Mouse (Mus musculus) CH12.LX (cell line): ENCODE measurements around the gene Ghdc. TPM values are rescaled to one million over a fixed set of nuclear protein-coding genes. Genes with fewer than 3 reads are reported as not detected.

Experiments
- DNase-seq: peaks from one replicate; pipeline ENCODE4 v3.0.0-alpha.2; 2013; ENCODE audit errors: extremely low read depth
- H3K27ac ChIP-seq: 2 replicates; pipeline ENCODE4 v1.5.1; 2012; ENCODE audit warnings: low read depth, mild to moderate bottlenecking, control low read depth, moderate library complexity; ENCODE audit not compliant: insufficient read depth
- H3K27me3 ChIP-seq: replicated peaks from 2 replicates; pipeline ENCODE3; 2012; ENCODE audit warnings: inconsistent platforms
- H3K36me3 ChIP-seq, 2 experiments: replicated peaks in 1 of 2; 2 replicates each; pipeline versions ENCODE3 to v1.6.1; 2012; ENCODE audit warnings: inconsistent platforms in 1 of 2, low read length in 1 of 2, mild to moderate bottlenecking in 1 of 2, mixed read lengths in 1 of 2, moderate library complexity in 1 of 2; ENCODE audit not compliant: control insufficient read depth in 1 of 2, insufficient read depth in 1 of 2
- H3K4me1 ChIP-seq, 2 experiments: 2 replicates each; pipeline ENCODE4 v1.6.1; 2012; ENCODE audit warnings: inconsistent platforms in 1 of 2, moderate library complexity in 1 of 2; ENCODE audit not compliant: insufficient read depth in 2 of 2, control insufficient read depth in 1 of 2
- H3K4me2 ChIP-seq: 2 replicates; pipeline ENCODE4 v1.6.1; 2012; ENCODE audit warnings: low read depth, mild to moderate bottlenecking, control low read depth; ENCODE audit not compliant: poor library complexity, insufficient read depth, severe bottlenecking
- H3K4me3 ChIP-seq, 3 experiments: fragments of 150-350 bp in 1 of 3; sonication (generic) in 1 of 3; replicated peaks in 1 of 3; 2 replicates each; pipeline versions ENCODE3 to v1.5.1; 2011 to 2012; ENCODE audit warnings: low read depth in 2 of 3, low read length in 2 of 3, mild to moderate bottlenecking in 2 of 3, moderate library complexity in 2 of 3, control low read depth in 1 of 3, improper control_type of control experiment in 1 of 3, inconsistent platforms in 1 of 3, mixed read lengths in 1 of 3; ENCODE audit not compliant: poor library complexity in 1 of 3
- H3K79me2 ChIP-seq: replicated peaks from 2 replicates; pipeline ENCODE4 v1.6.1; 2012; ENCODE audit warnings: mild to moderate bottlenecking, moderate library complexity; ENCODE audit not compliant: control insufficient read depth, poor library complexity, insufficient read depth, severe bottlenecking; ENCODE audit errors: extremely low read depth
- H3K9ac ChIP-seq: 2 replicates; pipeline ENCODE4 v1.6.1; 2012; ENCODE audit warnings: low read depth, mild to moderate bottlenecking, control low read depth, moderate library complexity; ENCODE audit not compliant: insufficient read depth
- H3K9me3 ChIP-seq: replicated peaks from 2 replicates; pipeline ENCODE3; 2012; ENCODE audit warnings: low read length, inconsistent platforms, mixed read lengths
- BHLHE40 ChIP-seq: IDR thresholded peaks from 2 replicates; pipeline ENCODE4 v1.6.1; 2011; ENCODE audit warnings: mild to moderate bottlenecking, low read depth, low read length, improper control_type of control experiment
- CHD1 ChIP-seq: IDR thresholded peaks from 2 replicates; pipeline ENCODE4 v1.6.1; 2012; ENCODE audit warnings: low read depth, low read length, improper control_type of control experiment, inconsistent platforms
- CTCF ChIP-seq, 2 experiments: IDR thresholded peaks in 1 of 2; conservative IDR thresholded peaks in 1 of 2; 2 replicates each; pipeline ENCODE4 v1.5.1; 2011 to 2012; ENCODE audit warnings: low read depth in 2 of 2, low read length in 2 of 2, improper control_type of control experiment in 1 of 2, inconsistent platforms in 1 of 2, mild to moderate bottlenecking in 1 of 2, moderate library complexity in 1 of 2
- E2F4 ChIP-seq: IDR thresholded peaks from 2 replicates; pipeline ENCODE4 v1.6.1; 2011; ENCODE audit warnings: low read depth, low read length, improper control_type of control experiment; ENCODE audit not compliant: insufficient replicate concordance
- ELF1 ChIP-seq: IDR thresholded peaks from 2 replicates; pipeline ENCODE4 v1.6.1; 2014; ENCODE audit warnings: low read depth, mild to moderate bottlenecking, inconsistent platforms, low read length, improper control_type of control experiment
- IRF4 ChIP-seq: IDR thresholded peaks from 2 replicates; pipeline ENCODE4 v1.6.1; 2014; ENCODE audit warnings: low read depth, mild to moderate bottlenecking, inconsistent platforms, low read length, improper control_type of control experiment
- JUN ChIP-seq: IDR thresholded peaks from 2 replicates; pipeline ENCODE4 v1.6.1; 2011; ENCODE audit warnings: low read depth, mild to moderate bottlenecking, low read length, improper control_type of control experiment, moderate library complexity; ENCODE audit not compliant: insufficient read depth
- MAFK ChIP-seq: IDR thresholded peaks from 2 replicates; pipeline ENCODE4 v1.6.1; 2011; ENCODE audit warnings: low read length, improper control_type of control experiment; ENCODE audit not compliant: insufficient replicate concordance
- MYC ChIP-seq: IDR thresholded peaks from 2 replicates; pipeline ENCODE4 v1.6.1; 2011; ENCODE audit warnings: low read depth, mild to moderate bottlenecking, improper control_type of control experiment, low read length
- NELFE ChIP-seq: IDR thresholded peaks from 2 replicates; pipeline ENCODE4 v1.6.1; 2011; ENCODE audit warnings: low read depth, low read length, improper control_type of control experiment
- PAX5 ChIP-seq: IDR thresholded peaks from 2 replicates; pipeline ENCODE4 v1.6.1; 2012; ENCODE audit warnings: low read length, inconsistent platforms, mixed read lengths
- RAD21 ChIP-seq: IDR thresholded peaks from 2 replicates; pipeline ENCODE4 v1.6.1; 2011; ENCODE audit warnings: low read depth, mild to moderate bottlenecking, low read length, improper control_type of control experiment, moderate library complexity
- SIN3A ChIP-seq: IDR thresholded peaks from 2 replicates; pipeline ENCODE4 v1.6.1; 2012; ENCODE audit warnings: low read length, improper control_type of control experiment, inconsistent platforms
- SMC3 ChIP-seq: IDR thresholded peaks from 2 replicates; pipeline ENCODE4 v1.6.1; 2011; ENCODE audit warnings: low read depth, low read length, improper control_type of control experiment
- UBTF ChIP-seq: IDR thresholded peaks from 2 replicates; pipeline ENCODE4 v1.6.1; 2012; ENCODE audit warnings: low read depth, mild to moderate bottlenecking, inconsistent platforms, low read length, improper control_type of control experiment, moderate library complexity
- USF2 ChIP-seq: conservative IDR thresholded peaks from 2 replicates; pipeline ENCODE4 v1.6.1; 2011; ENCODE audit warnings: low read depth, low read length, improper control_type of control experiment
- ZC3H11A ChIP-seq: IDR thresholded peaks from 2 replicates; pipeline ENCODE4 v1.6.1; 2012; ENCODE audit warnings: low read depth, mild to moderate bottlenecking, inconsistent platforms, low read length, improper control_type of control experiment
- ZKSCAN1 ChIP-seq: IDR thresholded peaks from 2 replicates; pipeline ENCODE4 v1.6.1; 2012; ENCODE audit warnings: low read depth, inconsistent platforms, low read length, improper control_type of control experiment, borderline replicate concordance
- ZNF384 ChIP-seq: IDR thresholded peaks from 2 replicates; pipeline ENCODE4 v1.6.1; 2012; ENCODE audit warnings: low read depth, low read length, improper control_type of control experiment, inconsistent platforms
- dilution Hi-C: fragments of 300-500 bp; cut with MboI; formaldehyde crosslinking; loops from 2 replicates; pipeline ENCODE4 v1.14.3; 2020; ENCODE audit warnings: low sequenced_read_pairs; ENCODE audit not compliant: extremely low pct_unique_long_range_greater_than_20kb, extremely low pct_ligation_motif_present
- in situ Hi-C: fragments of 300-500 bp; cut with MboI; formaldehyde crosslinking; loops from 3 replicates; pipeline ENCODE4 v1.14.3; 2019; ENCODE audit warnings: low sequenced_read_pairs, low pct_ligation_motif_present, low pct_unique_long_range_greater_than_20kb, mixed read lengths
- polyA plus RNA-seq: library from polyadenylated mRNA; unstranded; fragments of >175 nt; gene quantifications from 2 replicates; pipeline ENCODE4 v1.2.1, GENCODE M21; 2012; ENCODE audit warnings: low read depth; ENCODE audit not compliant: insufficient read length
- total RNA-seq, 2 experiments: library from RNA; depleted of rRNA; stranded (reverse); fragments of 300-350 nt in 1 of 2; fragments of >200 nt in 1 of 2; gene quantifications; 2 replicates each; pipeline ENCODE4 v1.2.3; 2012 to 2014

Ghdc gene
- total and polyA plus RNA-seq, 3 experiments, result 10.9 to 17.9 (median 16.6) TPM

GRCm38 (mm10) chr11:100745085-100745484 is 25.7 kb downstream of the Ghdc start (continued):
- TF ChIP-seq E2F4 (no peak), RAD21 (peak; percentile 76), UBTF (no peak), SMC3 (peak; percentile 91)

GRCm38 (mm10) chr11:100741348-100741747 is 29.4 kb downstream of the Ghdc start:
- peaks cover 16% of the 10 kb centered on the region for H3K79me2 ChIP-seq
- peaks cover 6 to 52% of the 10 kb centered on the region in 2 experiments for H3K36me3 ChIP-seq
- in situ Hi-C loops, result no loop called here
- H3K4me2 ChIP-seq, result no peak overlapping the region
- peaks cover 3 to 17% of the 10 kb centered on the region in 2 experiments; a peak in 3 of 4 replicates for H3K4me1 ChIP-seq
- no peak overlapping the region for H3K4me3 ChIP-seq
- H3K27ac ChIP-seq, result no peak overlapping the region
- dilution Hi-C loops, result no loop called here
- no peak for DNase-seq
- no peaks in the 10 kb centered on the region for H3K9me3 ChIP-seq
- H3K27me3 ChIP-seq, result no peaks in the 10 kb centered on the region
- no peak overlapping the region for H3K9ac ChIP-seq
- TF ChIP-seq CTCF (conservative IDR thresholded peaks at IDR 0.05 in 1 of 2, IDR thresholded peaks at IDR 0.05 in 1 of 2; ENCODE audit: low read depth in 2 of 2, low read length in 2 of 2) (no peak), BHLHE40 (no peak), SMC3 (no peak), MYC (no peak), ZKSCAN1 (no peak), UBTF (no peak), ZC3H11A (no peak), ELF1 (no peak), MAFK (no peak), NELFE (no peak), IRF4 (no peak), PAX5 (no peak), CHD1 (no peak), E2F4 (no peak), SIN3A (no peak), JUN (no peak)
- TF ChIP-seq, all 38 proteins: peak for 0

GRCm38 (mm10) chr11:100738749-100739148 is 32.0 kb downstream of the Ghdc start:
- H3K4me3 ChIP-seq, result peak overlapping the region in 2 of 3 experiments; percentile 51 to 75
- in situ Hi-C loops, result no loop called here
- H3K27ac ChIP-seq, result no peak overlapping the region
- no peaks in the 10 kb centered on the region for H3K9me3 ChIP-seq
- dilution Hi-C loops, result no loop called here
- peak overlapping the region; percentile 12 for H3K4me2 ChIP-seq
- H3K27me3 ChIP-seq, result no peaks in the 10 kb centered on the region
- no peak for DNase-seq
- H3K36me3 ChIP-seq, result peaks cover 0 to 37% of the 10 kb centered on the region in 2 experiments
- peaks cover 5 to 28% of the 10 kb centered on the region in 2 experiments for H3K4me1 ChIP-seq
- H3K9ac ChIP-seq, result peak overlapping the region; percentile 50
- peaks cover 41% of the 10 kb centered on the region for H3K79me2 ChIP-seq
- TF ChIP-seq ZNF384 (peak; percentile 26; the same call in 1 of the 2 replicates), USF2 (no peak)
